Mouse (Mus musculus) lung, postnatal 36 days (tissue): ENCODE results near the gene Eif1.
"Not testable (repeated sequence)": the region's sequence is repeated elsewhere in the genome, so short reads cannot be mapped to it uniquely, and the experiment has no call there.

Source experiments
- DNase-seq: peaks from one replicate; pipeline ENCODE4 v3.0.0; 2022; ENCODE audit warnings: mixed read lengths

The Eif1 gene

DNA sequence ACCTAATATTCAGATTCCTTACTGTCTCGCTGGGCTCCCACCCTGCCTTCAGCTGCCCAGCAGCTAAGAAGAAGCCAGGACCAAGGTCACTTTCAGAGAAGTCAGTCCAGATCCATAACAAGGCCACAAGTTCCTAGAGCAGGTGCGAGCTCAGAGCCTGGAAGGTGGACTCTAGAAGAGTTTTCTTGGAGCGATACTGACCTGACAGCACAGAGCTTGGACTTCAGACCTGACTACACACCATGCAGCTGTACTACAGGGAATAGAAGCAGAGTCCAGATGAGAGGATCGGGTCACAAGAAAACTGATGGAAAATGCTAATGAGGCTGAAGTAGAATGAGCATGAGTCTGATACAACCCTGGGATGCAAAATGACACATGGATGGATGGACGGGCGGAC lies 6.3 kb upstream of the Eif1 start:
- no peak for DNase-seq

- no peak for DNase-seq
Measured at GRCm38 (mm10) chr11:100315439-100315838, 4.2 kb upstream of the Eif1 start.

- DNase-seq, result no peak
Measured at GRCm38 (mm10) chr11:100317826-100318380, 1.8 kb upstream of the Eif1 start.

- no peak for DNase-seq
Measured at GRCm38 (mm10) chr11:100318529-100319451, 895 bp upstream of the Eif1 start.

- peak; percentile 99 for DNase-seq
Measured at GRCm38 (mm10) chr11:100320172-100320630, 516 bp downstream of the Eif1 start.

GRCm38 (mm10) chr11:100320701-100321410 lies 1.2 kb downstream of the Eif1 start:
- DNase-seq, result not testable (repeated sequence)

GRCm38 (mm10) chr11:100321479-100322305 lies 2.0 kb downstream of the Eif1 start:
- not testable (repeated sequence) for DNase-seq

DNA sequence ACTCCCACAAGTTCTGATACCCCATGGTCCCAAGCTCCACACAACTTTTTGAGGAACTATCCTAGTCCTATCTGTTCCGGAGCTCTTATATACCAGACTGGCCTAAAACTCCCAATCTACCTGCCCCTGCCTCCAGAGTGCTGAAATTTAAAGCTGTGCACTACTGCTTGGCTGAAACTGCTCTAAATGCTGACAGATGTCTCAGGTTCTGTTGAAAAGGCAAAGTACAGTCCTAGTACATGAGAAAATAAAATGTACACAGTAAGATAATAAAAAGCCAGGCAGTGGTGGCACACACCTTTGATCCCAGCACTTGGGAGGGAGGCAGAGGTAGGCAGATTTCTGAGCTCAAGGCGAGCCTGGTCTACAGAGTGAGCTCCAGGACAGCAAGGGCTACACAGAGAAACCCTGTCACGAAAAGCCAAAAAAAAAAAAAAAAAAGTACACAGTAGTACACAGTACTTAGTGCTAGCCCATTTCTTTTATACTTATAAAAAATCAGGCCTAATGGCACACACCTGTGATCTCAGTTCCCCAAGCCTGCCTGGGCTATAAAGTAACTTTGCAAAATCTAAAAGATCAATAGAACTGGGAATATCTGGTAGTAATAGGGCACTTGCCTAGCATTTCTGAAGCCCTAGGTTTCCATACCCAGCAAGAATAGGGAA lies 3.0 kb downstream of the Eif1 start:
- DNase-seq, result no peak

- peak; percentile 77 for DNase-seq
Measured at GRCm38 (mm10) chr11:100323578-100323977, 3.9 kb downstream of the Eif1 start.

- no peak for DNase-seq
Measured at GRCm38 (mm10) chr11:100325062-100325629, 5.5 kb downstream of the Eif1 start.

DNA sequence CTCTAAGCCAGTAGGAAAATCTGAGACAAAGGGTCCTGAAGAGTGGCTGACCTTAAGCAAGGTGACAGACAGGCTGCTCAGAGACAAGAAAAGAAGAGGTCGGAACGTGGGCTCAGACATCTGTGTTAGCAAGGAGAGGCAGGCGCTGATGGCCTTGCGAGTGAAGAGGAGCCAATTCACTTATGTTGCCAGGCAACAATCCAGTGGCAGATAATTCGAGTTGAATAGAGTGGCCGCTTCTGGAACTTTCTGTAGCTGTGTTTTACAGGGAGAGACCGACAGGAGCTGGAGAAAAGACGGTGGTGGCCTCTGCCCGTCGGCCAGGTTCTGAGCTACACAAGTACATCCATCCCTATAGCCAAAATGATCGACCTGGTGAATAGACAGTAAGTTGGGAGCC lies 7.6 kb downstream of the Eif1 start:
- DNase-seq, result no peak

- no peak for DNase-seq
Measured at GRCm38 (mm10) chr11:100327761-100328160, 8.1 kb downstream of the Eif1 start.

DNA sequence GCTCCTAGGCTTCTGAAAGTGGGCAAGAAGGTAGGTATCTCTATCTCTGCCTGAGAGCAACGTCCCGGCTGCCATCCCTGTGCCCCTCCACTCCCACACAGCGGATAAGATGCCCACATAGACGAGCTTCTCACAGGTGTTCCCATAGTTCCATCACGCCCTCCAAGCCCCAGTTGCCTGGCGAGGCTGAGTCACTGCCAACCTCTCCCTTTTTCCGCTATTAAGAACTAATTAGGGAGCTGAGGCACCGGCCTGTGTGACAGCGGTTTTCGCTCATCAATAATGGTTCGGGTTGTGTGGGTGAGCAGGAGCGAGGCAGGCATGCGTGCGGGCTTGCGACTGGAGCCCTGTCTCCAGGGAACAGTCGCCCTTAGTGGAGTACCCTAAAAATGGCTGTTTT lies 10.6 kb downstream of the Eif1 start:
- DNase-seq, result no peak

DNA sequence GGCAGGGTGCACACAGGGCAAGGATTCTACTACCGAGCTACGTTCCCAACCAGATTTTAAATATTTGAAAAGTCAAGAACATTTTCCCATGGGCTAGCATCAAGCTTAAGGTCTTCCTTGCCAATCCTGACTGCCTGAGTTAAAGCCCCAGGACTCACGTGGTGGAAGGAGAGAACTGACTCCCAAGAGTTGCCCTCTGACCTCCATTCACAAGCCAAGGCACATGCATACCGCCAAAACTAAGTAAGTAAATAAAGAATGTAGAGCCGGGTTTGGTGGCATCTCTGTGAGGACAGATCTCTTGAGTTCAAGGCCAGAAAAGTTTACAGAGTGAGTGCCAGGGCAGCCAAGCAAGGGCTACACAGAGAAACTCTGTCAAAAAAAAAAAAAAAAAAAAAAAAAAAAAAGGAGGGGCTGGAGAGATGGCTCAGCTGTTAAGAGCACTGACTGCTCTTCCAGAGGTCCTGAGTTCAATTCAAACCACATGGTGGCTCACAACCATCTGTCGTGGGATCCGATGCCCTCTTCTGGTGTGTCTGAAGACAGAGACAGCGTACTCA lies 11.2 kb downstream of the Eif1 start:
- DNase-seq, result peak; percentile 35

DNA sequence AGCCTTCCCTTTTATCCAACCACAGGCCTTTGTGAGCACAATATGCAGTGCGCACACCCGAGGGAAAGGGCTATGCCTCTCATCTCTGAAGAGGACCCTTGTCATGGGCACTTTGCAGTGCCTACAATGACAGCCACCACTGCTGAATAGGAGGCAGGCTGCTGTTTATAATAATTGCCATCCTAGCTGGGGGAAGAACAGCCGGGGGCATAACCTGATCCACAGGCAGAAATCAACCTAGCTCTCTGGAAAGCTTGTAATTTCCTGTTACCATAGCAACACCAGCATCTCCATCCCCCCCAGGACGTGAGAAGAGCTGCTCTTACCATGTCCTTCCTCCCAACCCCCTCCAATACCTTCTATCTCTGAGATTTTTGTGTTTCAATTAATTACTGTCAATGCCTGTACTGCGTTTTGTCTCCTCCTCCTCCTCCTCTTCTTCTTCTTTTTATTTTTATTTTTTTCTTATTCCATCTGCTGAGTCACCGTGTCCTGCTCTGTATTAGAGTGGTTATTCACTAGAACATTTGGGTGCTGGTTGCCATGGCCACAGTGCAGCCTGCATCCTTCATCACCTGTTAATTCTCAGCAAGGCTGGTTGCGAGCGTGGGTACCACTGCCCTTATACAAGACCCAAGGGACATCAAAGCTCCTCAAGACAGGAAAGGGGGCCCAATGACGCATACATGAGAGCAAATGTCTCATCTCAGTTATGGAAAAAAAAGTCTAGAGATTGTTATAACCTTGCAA lies 13.3 kb downstream of the Eif1 start:
- no peak for DNase-seq

GRCm38 (mm10) chr11:100333944-100334457 lies 14.3 kb downstream of the Eif1 start, which contains the start of gene Gast:
TSS of gene Gast (plus strand) at chr11:100334407.
- DNase-seq, result no peak

DNA sequence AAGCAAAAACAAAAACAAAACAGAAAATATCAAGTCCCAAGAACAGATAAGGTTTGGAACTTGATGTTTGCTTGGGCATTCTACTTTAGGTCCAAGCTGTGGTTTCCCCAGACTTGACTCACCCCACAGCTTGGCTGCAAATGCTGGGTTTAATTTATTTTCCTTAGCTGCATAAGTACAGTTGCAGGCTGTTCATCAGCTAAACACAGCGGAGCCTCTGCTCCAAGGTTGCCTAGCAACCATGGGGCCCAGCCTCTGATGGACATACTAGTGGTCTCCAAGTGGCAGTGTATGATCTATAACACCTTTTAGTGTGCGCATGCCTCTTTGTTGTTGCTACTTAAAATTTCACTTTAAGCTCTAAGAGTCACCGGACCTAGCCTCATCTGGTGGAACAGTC lies 16.0 kb downstream of the Eif1 start:
- DNase-seq, result no peak

- no peak for DNase-seq
Measured at GRCm38 (mm10) chr11:100344269-100344668, 24.6 kb downstream of the Eif1 start.

- no peak for DNase-seq
Measured at GRCm38 (mm10) chr11:100352076-100352857, 32.6 kb downstream of the Eif1 start.
